Mouse (Mus musculus): ENCODE data around the gene Zmym6. TPM values are rescaled to one million over a fixed set of nuclear protein-coding genes. Genes with fewer than 3 reads are reported as not detected.

The Zmym6 gene
- 5.7 and 6.3 TPM in 2 replicates for polyA plus RNA-seq (2012; rRNA removed)

DNA sequence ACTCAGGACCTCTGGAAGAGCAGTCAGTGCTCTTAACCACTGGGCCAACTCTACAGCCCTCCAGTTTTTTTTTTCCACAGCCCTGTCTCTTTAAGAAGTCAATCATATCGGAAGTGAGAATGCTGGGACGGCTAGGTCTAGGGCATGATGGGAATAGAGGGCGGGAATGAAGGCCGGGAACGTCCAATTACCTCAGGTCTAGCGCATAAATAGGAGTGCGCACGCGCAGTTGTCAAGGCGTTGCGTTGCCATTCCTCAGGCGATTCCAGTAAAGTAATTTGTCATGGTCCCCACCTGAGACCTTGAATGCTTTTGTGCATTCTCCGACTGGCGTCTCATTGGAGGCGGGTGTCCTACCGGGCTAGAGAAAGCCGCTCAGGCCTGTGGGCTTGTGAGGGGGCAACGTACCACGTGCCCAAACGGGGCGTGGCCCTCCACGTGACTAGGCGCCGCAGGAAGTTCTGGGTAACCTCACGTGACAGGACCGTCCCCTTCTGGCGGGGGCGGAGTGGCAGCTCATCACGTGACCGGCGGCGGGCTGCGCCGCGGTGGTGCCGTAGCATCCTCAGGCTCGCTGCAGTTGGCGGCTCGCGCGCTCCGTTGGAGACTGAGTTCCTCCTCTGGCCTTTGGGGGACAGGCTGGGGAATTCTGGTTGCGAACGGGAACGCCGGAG, at the start of gene Zmym6:
Gene Zmym6, plus strand, starts transcription at position 509 of the 674 bp plus-strand sequence.

DNA sequence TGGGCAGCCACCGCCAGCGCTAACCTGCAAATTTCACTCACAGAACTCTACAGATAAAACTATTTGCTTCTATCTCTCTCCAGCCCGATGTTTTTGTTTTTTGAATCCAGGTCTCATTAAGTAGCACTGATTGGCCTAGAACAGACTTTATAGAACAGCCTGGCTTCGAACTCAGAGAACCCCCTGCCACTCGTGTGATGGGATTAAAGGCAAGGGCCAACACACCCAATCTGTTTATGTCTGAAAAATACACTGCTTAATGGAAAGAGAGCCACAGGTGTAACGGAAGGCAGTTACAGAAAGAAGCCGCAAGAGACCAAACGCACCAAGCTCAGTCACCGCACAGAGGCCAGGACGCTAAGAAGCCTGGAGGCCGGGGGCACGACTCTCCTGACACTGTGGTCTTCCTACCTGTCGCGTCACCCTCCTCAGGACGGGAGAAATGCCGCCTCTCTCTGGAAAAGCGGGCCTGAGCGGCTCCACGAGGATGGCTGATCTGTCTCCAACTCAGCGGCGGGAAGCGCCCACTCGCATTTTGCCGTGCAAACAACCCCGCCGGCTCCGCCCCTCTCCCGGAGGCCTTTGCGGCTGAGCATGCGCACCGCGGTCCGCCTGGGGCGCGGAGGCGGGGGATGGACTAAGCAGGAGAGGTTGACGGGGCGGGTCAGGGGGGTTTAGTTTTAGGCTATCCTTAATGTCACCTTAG, 16.4 kb upstream of the Zmym6 start, which contains the start of gene Zmym1:
Gene Zmym1, minus strand, starts transcription at position 568 of the 706 bp plus-strand sequence.

GRCm38 (mm10) chr4:127123391-127123790, 46.2 kb downstream of the Zmym6 start, which contains the start of gene Tmem35b:
Tmem35b (plus strand) TSS chr4:127123691.

GRCm38 (mm10) chr4:127168914-127169345, 91.7 kb downstream of the Zmym6 start, which contains the start of gene Dlgap3:
Dlgap3 (plus strand) TSS chr4:127169204.

Other genes starting within 250 kb of the Zmym6 start
- gene Zmym4, start 109.2 kb upstream of the Zmym6 start, polyA plus RNA-seq (2012; rRNA removed) = 2.9 and 3.1 TPM in 2 replicates
- gene Sfpq, start 56.1 kb upstream of the Zmym6 start, polyA plus RNA-seq (2012; rRNA removed) = 47.6 and 61.2 TPM in 2 replicates
- gene Zmym1, start 16.2 kb upstream of the Zmym6 start, polyA plus RNA-seq (2012; rRNA removed) = 2.2 and 2.6 TPM in 2 replicates
- 5.3 and 5.5 TPM in 2 replicates for gene Tmem35b, start 46.3 kb downstream of the Zmym6 start, polyA plus RNA-seq (2012; rRNA removed)
- 0.12 and 0.20 TPM in 2 replicates for gene Dlgap3, start 91.8 kb downstream of the Zmym6 start, polyA plus RNA-seq (2012; rRNA removed)
- gene Smim12, start 166.4 kb downstream of the Zmym6 start, polyA plus RNA-seq (2012; rRNA removed) = 16.9 and 17.0 TPM in 2 replicates
- gene Gja4, start 236.7 kb downstream of the Zmym6 start, polyA plus RNA-seq (2012; rRNA removed) = 3.7 TPM in 2 replicates